Mouse (Mus musculus) megakaryocyte, embryonic 14.5 days (primary cell): ENCODE data around the gene Syt17. TPM values are rescaled to one million over a fixed set of nuclear protein-coding genes. Genes with fewer than 3 reads are reported as not detected.
"Not testable (repeated sequence)": the region's sequence is repeated elsewhere in the genome, so short reads cannot be mapped to it uniquely, and the experiment has no call there.

ENCODE experiments used
- H3K27me3 ChIP-seq: replicated peaks from 2 replicates; pipeline ENCODE3; 2012; ENCODE audit warnings: inconsistent platforms
- H3K36me3 ChIP-seq: replicated peaks from 2 replicates; pipeline ENCODE3; 2012; ENCODE audit warnings: low read length, inconsistent platforms, mixed read lengths
- H3K4me1 ChIP-seq: 2 replicates; pipeline ENCODE4 v1.6.1; 2012; ENCODE audit warnings: inconsistent platforms
- H3K4me3 ChIP-seq: replicated peaks from 2 replicates; pipeline ENCODE3; 2012; ENCODE audit warnings: moderate library complexity, mild to moderate bottlenecking, inconsistent platforms
- H3K9me3 ChIP-seq: 2 replicates; pipeline ENCODE4 v1.6.1; 2012; ENCODE audit warnings: inconsistent platforms
- FLI1 ChIP-seq: IDR thresholded peaks from 2 replicates; pipeline ENCODE4 v1.6.1; 2012; ENCODE audit warnings: low read length, inconsistent platforms, mixed read lengths
- GATA1 ChIP-seq: IDR thresholded peaks from 3 replicates; pipeline ENCODE4 v1.6.1; 2012; ENCODE audit warnings: mixed read lengths, low read length, inconsistent platforms, borderline replicate concordance
- polyA plus RNA-seq: library from polyadenylated mRNA; stranded (reverse); fragments of >175 nt; gene quantifications from 2 replicates; pipeline ENCODE4 v1.2.3, GENCODE M21; 2012; ENCODE audit warnings: low replicate concordance; ENCODE audit not compliant: insufficient read depth

Syt17 gene
- polyA plus RNA-seq, 1 experiment = not detected

DNA sequence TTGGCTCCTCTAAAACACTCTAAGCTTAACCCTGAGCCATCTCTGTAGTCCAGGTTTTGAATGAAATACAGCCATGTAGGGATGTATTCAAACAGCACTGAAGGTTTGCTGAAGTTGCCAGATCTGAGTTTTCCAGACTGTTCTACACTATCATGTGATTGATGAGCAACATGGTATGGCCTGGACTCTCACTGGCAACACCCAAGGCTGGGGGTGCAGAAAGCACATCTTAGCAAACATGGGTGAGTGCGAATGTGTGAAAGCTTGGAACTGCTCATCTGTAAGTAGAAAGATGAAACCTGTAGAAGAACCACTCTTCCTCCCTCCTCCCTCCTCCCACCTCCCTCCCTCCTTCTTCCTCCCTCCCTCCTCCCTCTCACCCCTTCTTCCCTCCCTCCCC lies 85.1 kb downstream of the Syt17 start:
- H3K27me3 ChIP-seq = peaks cover 4% of the 10 kb centered on the region
- no peaks in the 10 kb centered on the region for H3K36me3 ChIP-seq
- no peaks in the 10 kb centered on the region for H3K9me3 ChIP-seq
- H3K4me1 ChIP-seq = no peaks in the 10 kb centered on the region
- TF ChIP-seq FLI1 (no peak), GATA1 (no peak)
- H3K4me3 ChIP-seq = no peak overlapping the region

DNA sequence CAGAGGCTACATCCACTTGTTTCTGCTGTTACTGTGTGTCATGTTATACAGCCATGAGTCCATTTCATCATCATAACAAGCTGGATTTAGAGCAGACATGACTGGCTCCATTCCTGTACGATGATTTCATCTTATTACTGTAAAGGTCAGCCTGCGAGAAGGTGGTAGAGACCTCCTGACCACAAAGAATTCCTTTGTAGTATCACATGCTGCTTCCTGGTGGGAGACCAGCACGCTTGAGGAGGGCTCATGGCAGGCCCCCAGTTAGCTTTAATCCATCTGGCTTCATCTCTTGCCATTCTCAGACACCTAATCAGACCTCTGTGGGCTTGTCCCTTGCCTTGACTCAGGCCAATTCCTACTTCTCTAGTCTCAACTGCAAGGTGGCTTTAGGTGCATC lies 85.8 kb downstream of the Syt17 start:
- TF ChIP-seq FLI1 (no peak), GATA1 (no peak)
- Histone ChIP-seq H3K36me3 (no peaks in the 10 kb centered on the region), H3K4me1 (no peaks in the 10 kb centered on the region), H3K9me3 (no peaks in the 10 kb centered on the region), H3K4me3 (no peak overlapping the region), H3K27me3 (peaks cover 4% of the 10 kb centered on the region)

DNA sequence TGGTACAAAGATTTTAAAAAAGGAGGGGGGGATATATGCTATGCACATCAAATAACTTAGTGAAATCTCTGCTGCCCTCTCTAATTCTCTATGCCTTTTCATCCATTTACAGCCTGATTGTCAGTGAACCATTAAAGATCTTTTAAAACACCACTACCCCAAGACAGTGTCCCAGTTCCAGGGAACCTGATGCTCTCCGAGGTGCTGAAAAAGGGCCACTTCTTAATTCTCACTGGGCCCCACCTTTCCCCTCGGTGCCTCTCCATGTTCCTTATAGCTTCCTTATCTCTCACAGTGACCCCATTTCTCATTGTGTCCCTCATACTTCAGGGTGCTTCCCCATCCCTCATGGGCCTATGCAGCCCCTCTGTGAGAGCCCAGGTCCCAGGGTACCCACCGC lies 89.0 kb downstream of the Syt17 start:
- Histone ChIP-seq H3K9me3 (no peaks in the 10 kb centered on the region), H3K36me3 (no peaks in the 10 kb centered on the region), H3K27me3 (no peaks in the 10 kb centered on the region), H3K4me3 (no peak overlapping the region), H3K4me1 (no peaks in the 10 kb centered on the region)
- TF ChIP-seq FLI1 (no peak), GATA1 (no peak)

DNA sequence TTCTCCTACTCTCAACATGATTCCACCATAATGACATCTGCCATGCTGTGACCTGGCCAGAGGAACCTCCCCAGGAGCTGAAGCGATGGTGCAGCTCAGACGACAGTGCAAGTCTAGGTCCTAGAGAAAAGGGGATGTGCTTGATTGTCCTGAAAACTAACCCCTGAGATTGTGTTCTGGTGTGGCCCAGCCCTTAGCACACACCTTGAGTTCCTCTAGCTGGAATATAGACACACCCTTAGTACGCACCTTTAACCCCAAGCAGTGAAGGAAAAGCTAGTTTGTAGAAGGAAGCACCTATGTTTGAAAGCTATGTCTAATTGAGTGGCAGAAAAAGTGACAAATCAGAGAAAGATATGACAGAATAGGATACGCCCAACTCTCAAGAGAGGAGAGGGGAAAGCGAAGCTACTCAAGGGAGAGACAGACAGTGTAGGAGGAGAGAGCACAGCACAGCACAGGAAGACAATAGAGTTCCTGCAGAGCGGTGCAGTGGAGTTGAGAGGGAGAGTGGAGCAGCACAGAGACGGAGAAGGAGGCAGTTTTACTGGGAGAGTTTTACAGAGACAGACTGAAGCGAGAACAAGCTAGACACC lies 91.5 kb downstream of the Syt17 start:
- H3K27me3 ChIP-seq, H3K4me1 ChIP-seq, H3K36me3 ChIP-seq, H3K4me3 ChIP-seq, H3K9me3 ChIP-seq: not testable (repeated sequence)

DNA sequence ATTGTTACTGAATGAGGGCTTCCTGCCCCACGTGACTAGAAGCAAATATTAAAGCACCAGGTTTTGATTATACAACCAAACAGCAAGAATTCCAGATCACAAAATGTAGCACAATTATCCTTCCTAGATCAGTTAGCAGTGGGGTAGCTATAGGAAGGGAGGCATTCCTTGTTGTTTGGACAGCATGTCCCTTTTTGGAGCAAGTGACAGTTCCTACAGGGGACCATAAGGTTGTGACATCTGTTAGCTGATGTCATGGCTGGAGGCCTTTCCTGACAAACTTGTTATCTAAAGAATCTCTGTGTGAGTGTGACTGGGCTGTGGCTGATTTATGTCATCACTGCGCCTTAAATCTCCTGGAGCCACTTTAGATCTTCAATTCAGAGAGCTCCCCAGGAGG lies 97.2 kb downstream of the Syt17 start:
- TF ChIP-seq GATA1 (no peak), FLI1 (no peak)
- H3K36me3 ChIP-seq = no peaks in the 10 kb centered on the region
- H3K27me3 ChIP-seq = peaks cover under 1% of the 10 kb centered on the region
- H3K4me3 ChIP-seq = no peak overlapping the region
- H3K4me1 ChIP-seq = peaks cover 6% of the 10 kb centered on the region
- peaks cover 3% of the 10 kb centered on the region for H3K9me3 ChIP-seq

DNA sequence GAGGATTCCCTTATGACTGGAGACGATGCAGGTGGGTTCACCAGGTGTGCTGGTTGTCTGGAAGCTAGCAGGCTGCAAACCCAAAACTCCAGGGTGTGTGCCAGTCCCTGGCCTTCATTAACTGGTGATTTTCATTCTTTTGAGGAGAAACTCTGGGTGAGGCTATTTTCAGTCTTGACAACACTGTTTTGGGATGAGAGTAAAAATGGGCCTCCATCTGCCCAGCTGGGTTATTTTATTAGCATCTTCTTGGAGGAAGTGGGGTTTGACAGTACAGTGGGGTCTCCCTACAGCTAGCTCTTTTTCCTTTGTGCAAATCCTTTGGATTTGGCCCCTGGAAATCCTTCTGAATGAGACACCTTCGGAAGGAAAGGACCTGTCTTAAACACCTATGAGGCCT lies 101.1 kb downstream of the Syt17 start:
- Histone ChIP-seq H3K36me3 (no peaks in the 10 kb centered on the region), H3K9me3 (peaks cover 7% of the 10 kb centered on the region), H3K27me3 (peaks cover 5% of the 10 kb centered on the region), H3K4me3 (no peak overlapping the region), H3K4me1 (peaks cover 10% of the 10 kb centered on the region)
- TF ChIP-seq GATA1 = no peak
- no peak for TF ChIP-seq FLI1

DNA sequence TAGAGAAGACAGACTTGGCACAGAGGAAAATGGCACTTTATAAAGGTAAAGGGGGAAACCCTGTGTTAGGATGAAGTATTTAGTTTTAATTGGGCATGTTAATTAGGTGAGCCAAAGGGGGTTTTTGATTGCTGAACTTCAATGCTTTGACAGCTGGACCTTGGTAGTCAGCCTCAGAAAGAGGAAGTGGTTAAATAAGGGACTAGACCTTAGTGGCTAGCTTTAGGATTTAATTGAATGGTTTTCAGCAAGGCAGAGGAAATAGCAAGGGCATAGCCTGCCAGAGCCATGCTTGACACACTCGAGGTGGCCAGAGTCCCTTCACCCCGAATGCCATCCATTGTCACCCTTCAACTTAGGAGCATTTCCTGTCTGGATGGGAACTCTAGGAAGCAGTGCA lies 101.6 kb downstream of the Syt17 start:
- H3K27me3 ChIP-seq = peaks cover 5% of the 10 kb centered on the region
- H3K4me1 ChIP-seq = peaks cover 10% of the 10 kb centered on the region
- peaks cover 7% of the 10 kb centered on the region for H3K9me3 ChIP-seq
- no peak overlapping the region for H3K4me3 ChIP-seq
- H3K36me3 ChIP-seq = no peaks in the 10 kb centered on the region
- TF ChIP-seq FLI1 = no peak
- no peak for TF ChIP-seq GATA1

DNA sequence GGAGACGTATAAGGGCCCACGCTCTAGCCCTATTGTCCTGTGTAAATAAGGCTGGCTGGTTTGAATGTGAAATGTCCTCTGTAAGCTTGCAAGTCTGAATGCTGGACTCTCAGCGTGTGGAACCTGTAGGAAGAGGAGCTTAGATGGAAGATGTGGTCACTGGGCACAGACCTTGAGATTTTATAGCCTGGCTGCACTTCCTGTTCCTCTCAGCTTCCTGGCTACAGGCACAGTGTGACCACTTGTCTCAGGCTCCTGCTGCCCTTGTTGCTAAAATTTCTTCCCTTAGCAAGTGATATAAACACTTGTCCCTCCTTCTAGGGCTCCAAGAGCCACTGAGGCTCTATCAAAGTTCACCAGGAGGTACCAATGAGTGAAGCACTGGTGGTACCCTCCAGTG lies 102.6 kb downstream of the Syt17 start:
- Histone ChIP-seq H3K27me3 (peaks cover 5% of the 10 kb centered on the region), H3K4me3 (no peak overlapping the region), H3K9me3 (peaks cover 7% of the 10 kb centered on the region), H3K4me1 (peaks cover 10% of the 10 kb centered on the region), H3K36me3 (no peaks in the 10 kb centered on the region)
- TF ChIP-seq FLI1 (no peak), GATA1 (no peak)

DNA sequence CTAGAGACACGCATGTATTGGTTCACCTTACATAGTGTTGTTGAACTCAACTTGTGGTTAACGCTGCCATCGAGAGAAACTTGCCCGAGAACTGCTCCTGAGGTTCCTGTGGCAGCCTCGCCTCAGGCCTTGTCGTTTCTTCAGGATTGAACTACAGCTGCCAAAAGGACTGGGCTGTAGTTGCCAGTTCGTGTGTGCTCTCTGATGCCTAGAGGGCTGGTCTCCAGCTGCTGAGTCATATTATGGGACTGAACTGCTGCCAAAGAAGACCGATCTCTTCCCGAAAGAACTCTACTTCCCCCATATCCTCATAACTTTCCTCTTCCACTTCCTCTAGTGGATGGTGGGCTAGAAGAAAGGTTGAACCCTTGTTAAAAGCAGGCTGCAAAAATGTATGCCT lies 103.3 kb downstream of the Syt17 start:
- no peak for TF ChIP-seq FLI1
- no peak for TF ChIP-seq GATA1
- H3K9me3 ChIP-seq = peaks cover 7% of the 10 kb centered on the region
- no peaks in the 10 kb centered on the region for H3K36me3 ChIP-seq
- no peak overlapping the region for H3K4me3 ChIP-seq
- peaks cover 5% of the 10 kb centered on the region for H3K27me3 ChIP-seq
- peaks cover 10% of the 10 kb centered on the region for H3K4me1 ChIP-seq

Other genes with a start within 250 kb of the Syt17 start
- gene Smg1, start 204.6 kb downstream of the Syt17 start, polyA plus RNA-seq = 4.3 and 14.1 TPM in 2 replicates
- 3.0 and 3.6 TPM in 2 replicates for gene Itpripl2, start 43.8 kb upstream of the Syt17 start, polyA plus RNA-seq
- 19.9 TPM in 1 of 2 replicates, not detected in the other for gene Coq7, start 85.1 kb upstream of the Syt17 start, polyA plus RNA-seq
- not detected in 2 replicates for gene Tmc7, start 136.5 kb upstream of the Syt17 start, polyA plus RNA-seq
- gene Tmc5, start 149.1 kb upstream of the Syt17 start, polyA plus RNA-seq = 0.17 TPM in 1 of 2 replicates, not detected in the other